Mouse (Mus musculus): ENCODE data around the gene Ctnna2.

- no peak for TF ChIP-seq CTCF (IDR thresholded peaks at IDR 0.05; ENCODE audit: low read depth, low read length)
- TF ChIP-seq POLR2A (IDR thresholded peaks at IDR 0.05; ENCODE audit: extremely low read depth, insufficient read depth, low read length): no peak
Observed at GRCm38 (mm10) chr6:77199375-77199774, 780.1 kb downstream of the Ctnna2 start.
